8 mouse cellular contexts compared by ENCODE assay signal in the genomic region with DNA sequence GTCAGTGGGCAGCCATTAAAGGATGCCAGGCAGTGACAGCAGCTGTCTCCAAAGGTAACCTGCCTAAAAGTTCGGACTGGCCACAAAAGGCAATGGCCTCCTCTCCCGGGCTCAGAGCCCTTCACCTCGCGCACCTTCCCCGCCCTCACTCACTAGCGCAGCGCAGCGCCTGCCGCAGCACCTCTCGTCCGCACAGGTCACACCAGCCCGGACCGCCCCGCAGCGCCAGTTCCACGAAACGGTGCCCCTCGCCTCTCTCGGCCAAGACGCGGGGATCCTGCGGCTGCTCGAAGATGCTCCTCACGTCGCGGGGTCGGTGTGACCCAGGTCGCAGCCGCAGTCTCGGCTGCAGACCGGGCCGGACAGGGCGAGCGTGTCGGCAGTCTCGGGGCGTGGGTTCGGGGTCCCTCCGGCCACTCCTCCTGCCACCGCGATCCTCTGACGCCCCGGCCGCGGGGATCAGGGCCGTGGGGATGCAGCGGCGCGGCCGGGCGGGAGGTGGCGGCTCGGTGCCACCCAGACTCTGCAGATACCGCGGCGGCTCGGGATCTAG. TPM values are rescaled to one million over a fixed set of nuclear protein-coding genes. Genes with fewer than 3 reads are reported as not detected.
DNase-seq lines count a peak whose midpoint lies in the region; ATAC-seq and TF ChIP-seq lines count a peak whose summit lies in the region.

No protein-coding gene starts in this region.

- H3K4me3 ChIP-seq in kidney, adult 2 months (ENCODE audit: insufficient read depth, low read depth, low read length), result peak overlapping the region; percentile 79
- H3K4me3 ChIP-seq in ES-E14 (ENCODE audit: insufficient read depth in 1 of 2, low read depth in 1 of 2, low read length in 2 of 2, poor library complexity in 1 of 2, severe bottlenecking in 1 of 2), result peak overlapping the region; percentile 79 to 87
- peak overlapping the region; percentile 60 for H3K4me3 ChIP-seq in cerebellum, adult 2 months (replicated peaks; ENCODE audit: insufficient read depth, low read depth, low read length)
- peak overlapping the region; percentile 62 for H3K4me3 ChIP-seq in hindbrain, embryonic 14.5 days (replicated peaks; ENCODE audit: low read length)
- peak overlapping the region; percentile 76 for H3K4me3 ChIP-seq in midbrain, embryonic 10.5 days

- peak overlapping the region; percentile 97 for H3K4me2 ChIP-seq in hindbrain, embryonic 14.5 days (replicated peaks)

- WGBS in kidney, adult 2 months, result 4% methylated on average over 57 of the region's 57 CpGs
- 1% methylated on average over 57 of the region's 57 CpGs for WGBS in cerebellum, adult 2 months
- WGBS in hindbrain, embryonic 14.5 days, result 1% methylated on average over 57 of the region's 57 CpGs
- WGBS in midbrain, embryonic 10.5 days, result 1% methylated on average over 57 of the region's 57 CpGs

- H3K36me3 ChIP-seq in kidney, adult 2 months (ENCODE audit: control insufficient read depth, insufficient read depth, low read length), result no peaks in the 10 kb centered on the region
- no peaks in the 10 kb centered on the region for H3K36me3 ChIP-seq in ES-E14 (ENCODE audit: control insufficient read depth, insufficient read depth, low read length, poor library complexity, severe bottlenecking)
- no peaks in the 10 kb centered on the region for H3K36me3 ChIP-seq in hindbrain, embryonic 14.5 days (replicated peaks; ENCODE audit: control insufficient read depth, insufficient read depth)
- H3K36me3 ChIP-seq in midbrain, embryonic 10.5 days, result no peaks in the 10 kb centered on the region

- no peaks in the 10 kb centered on the region for H3K27me3 ChIP-seq in kidney, adult 2 months (replicated peaks; ENCODE audit: control insufficient read depth, insufficient read depth, low read length)
- H3K27me3 ChIP-seq in cerebellum, adult 2 months (ENCODE audit: control insufficient read depth, insufficient read depth, low read length), result no peaks in the 10 kb centered on the region
- peaks cover 14% of the 10 kb centered on the region for H3K27me3 ChIP-seq in hindbrain, embryonic 14.5 days (ENCODE audit: control insufficient read depth, insufficient read depth, low read length)
- peaks cover 88% of the 10 kb centered on the region for H3K27me3 ChIP-seq in midbrain, embryonic 10.5 days (ENCODE audit: low read depth, poor library complexity, severe bottlenecking)

- in situ Hi-C loops in ES-E14 (cut with MboI; ENCODE audit: low sequenced_read_pairs in 2 of 2, unreplicated experiment in 2 of 2), result no loop called here

- H3K9ac ChIP-seq in ES-E14 (ENCODE audit: insufficient read depth, low read depth, low read length, poor library complexity, severe bottlenecking), result peak overlapping the region; percentile 62
- H3K9ac ChIP-seq in hindbrain, embryonic 14.5 days, result peak overlapping the region; percentile 81

- no peaks in the 10 kb centered on the region for H3K9me3 ChIP-seq in ES-E14 (ENCODE audit: control insufficient read depth, insufficient read depth, low read depth, low read length)
- no peaks in the 10 kb centered on the region for H3K9me3 ChIP-seq in hindbrain, embryonic 14.5 days (ENCODE audit: control insufficient read depth, low read length)
- H3K9me3 ChIP-seq in midbrain, embryonic 10.5 days (replicated peaks), result no peaks in the 10 kb centered on the region

- no peak for TF ChIP-seq POLR2A in kidney, adult 2 months (IDR thresholded peaks at IDR 0.05; ENCODE audit: low read depth, low read length)
- no peak for TF ChIP-seq POLR2A in cerebellum, adult 2 months (IDR thresholded peaks at IDR 0.05; ENCODE audit: borderline replicate concordance, insufficient read depth, low read length)

- TF ChIP-seq CTCF in kidney, adult 2 months (conservative IDR thresholded peaks at IDR 0.05; ENCODE audit: insufficient read depth, insufficient read length, low read depth, low read length), result no peak
- TF ChIP-seq CTCF in cerebellum, adult 2 months (IDR thresholded peaks at IDR 0.05; ENCODE audit: borderline replicate concordance, insufficient read depth, low read depth, low read length), result no peak

- ATAC-seq in hindbrain, embryonic 14.5 days (ENCODE audit: low FRiP score), result peak; percentile 18; the same call in 1 of the 2 replicates

- DNase-seq in kidney, adult 2 months, result peak; percentile 17
- no peak for DNase-seq in kidney, adult 18-20 months
- DNase-seq in ES-E14 (ENCODE audit: low read depth, low spot score), result no peak
- DNase-seq in cerebellum, adult 2 months, result peak in 1 of 2 experiments; percentile 59
- DNase-seq in hindbrain, embryonic 14.5 days (ENCODE audit: low spot score), result no peak
- peak; percentile 66 for DNase-seq in midbrain, embryonic 10.5 days (ENCODE audit: low spot score)
- DNase-seq in retina, embryonic 14.5 days (ENCODE audit: low spot score), result no peak
- no peak for DNase-seq in urinary bladder, adult 18-20 months (ENCODE audit: low spot score in 2 of 2)

- H3K4me1 ChIP-seq in kidney, adult 2 months (ENCODE audit: control insufficient read depth, insufficient read depth, low read length), result peaks cover 11% of the 10 kb centered on the region; the same call in 1 of the 2 replicates
- no peaks in the 10 kb centered on the region for H3K4me1 ChIP-seq in ES-E14 (ENCODE audit: control insufficient read depth in 2 of 2, insufficient read depth in 2 of 2, low read length in 2 of 2, poor library complexity in 1 of 2)
- H3K4me1 ChIP-seq in cerebellum, adult 2 months (ENCODE audit: control insufficient read depth, insufficient read depth, low read length), result peaks cover 8% of the 10 kb centered on the region
- peaks cover 14% of the 10 kb centered on the region for H3K4me1 ChIP-seq in hindbrain, embryonic 14.5 days (replicated peaks; ENCODE audit: control insufficient read depth, insufficient read depth, low read length)
- peaks cover 37% of the 10 kb centered on the region for H3K4me1 ChIP-seq in midbrain, embryonic 10.5 days

- 0 out of 2 replicates have a peak overlapping the region, but pooled peaks have one; percentile 2 for H3K27ac ChIP-seq in kidney, adult 2 months (ENCODE audit: insufficient read depth, low read depth, low read length)
- H3K27ac ChIP-seq in ES-E14 (ENCODE audit: insufficient read depth, low read depth, low read length, poor library complexity, severe bottlenecking), result no peak overlapping the region
- no peak overlapping the region for H3K27ac ChIP-seq in cerebellum, adult 2 months (ENCODE audit: insufficient read depth, low read length)
- H3K27ac ChIP-seq in hindbrain, embryonic 14.5 days, result no peak overlapping the region
- peak overlapping the region; percentile 71 for H3K27ac ChIP-seq in midbrain, embryonic 10.5 days (replicated peaks)

TF ChIP-seq in ES-E14, 5 proteins besides CTCF, POLR2A, EP300 and RAD21:
- no peak for TF ChIP-seq MAFK (IDR thresholded peaks at IDR 0.05; ENCODE audit: insufficient read depth, low read depth, low read length)
- TF ChIP-seq CHD2 (IDR thresholded peaks at IDR 0.05; ENCODE audit: low read depth, low read length), result no peak
- TF ChIP-seq HCFC1 (IDR thresholded peaks at IDR 0.05; ENCODE audit: borderline replicate concordance, insufficient read depth, low read length), result no peak
- no peak for TF ChIP-seq ZNF384 (IDR thresholded peaks at IDR 0.05; ENCODE audit: low read depth, low read length)

RNA-seq across cellular contexts. Expression of a gene that starts 0.4 kb away (rescaled TPM):
- 3.8 and 5.7 TPM in 2 replicates for polyA plus RNA-seq in kidney, adult 2 months (2012; rRNA removed)
- 0.76 and 1.2 TPM in 2 replicates for total RNA-seq in ES-E14 (2012; rRNA removed)
- 18.3 and 20.9 TPM in 2 replicates for polyA plus RNA-seq in cerebellum, adult 2 months (2012; rRNA removed)
- polyA plus RNA-seq in hindbrain, embryonic 14.5 days (2014; fragmentation: Nextera tagmentation; extraction: Ambion mirVana), result 4.0 and 5.0 TPM in 2 replicates
- 0.93 and 1.0 TPM in 2 replicates for polyA plus RNA-seq in midbrain, embryonic 10.5 days (2016; fragmentation: Nextera tagmentation; extraction: Ambion mirVana)

RNA-seq across cellular contexts. Expression of a gene that starts 34.8 kb away (rescaled TPM):
- 7.6 and 10.5 TPM in 2 replicates for polyA plus RNA-seq in kidney, adult 2 months (2012; rRNA removed)
- 4.2 and 4.5 TPM in 2 replicates for total RNA-seq in ES-E14 (2012; rRNA removed)
- polyA plus RNA-seq in cerebellum, adult 2 months (2012; rRNA removed), result 1.5 and 1.8 TPM in 2 replicates
- polyA plus RNA-seq in hindbrain, embryonic 14.5 days (2014; fragmentation: Nextera tagmentation; extraction: Ambion mirVana), result 0.81 and 1.4 TPM in 2 replicates
- polyA plus RNA-seq in midbrain, embryonic 10.5 days (2016; fragmentation: Nextera tagmentation; extraction: Ambion mirVana), result 0.54 and 1.2 TPM in 2 replicates

Comparison
In these comparisons a context has a peak if more than half of its experiments do, and no peak if none do; other contexts are left out.
1. DNase-seq: peak in kidney, adult 2 months (single experiment) and midbrain, embryonic 10.5 days (single experiment); none in kidney, adult 18-20 months (single experiment), ES-E14 (single experiment), hindbrain, embryonic 14.5 days (single experiment), retina, embryonic 14.5 days (single experiment) and urinary bladder, adult 18-20 months (0 of 2).
2. H3K27ac ChIP-seq: peak in kidney, adult 2 months (single experiment) and midbrain, embryonic 10.5 days (single experiment); none in ES-E14 (single experiment), cerebellum, adult 2 months (single experiment) and hindbrain, embryonic 14.5 days (single experiment).
3. Peak in every context shown above with its lines, with median percentiles within 50 percentile points of each other: H3K4me3 ChIP-seq.